11 mouse cellular contexts compared by ENCODE assay signal in genomic region chr7:122377967-122378366, GRCm38 (mm10).
"Had no signal": no experiment of that assay in that cellular context is flagged by ENCODE, and none has a peak within 500 bp of the region (broad histone marks: within the 10 kb centered on the region; RNA-seq: fewer than 3 reads in every experiment).

No protein-coding gene starts in this region.

- H3K4me3 ChIP-seq: midbrain, embryonic 10.5 days; midbrain, embryonic 12.5 days; myocyte; neural tube, embryonic 13.5 days; neural tube, embryonic 15.5 days had no signal

- H3K4me2 ChIP-seq: lung, embryonic 14.5 days; midbrain, embryonic 12.5 days; neural tube, embryonic 13.5 days; neural tube, embryonic 15.5 days had no signal

- H3K27me3 ChIP-seq: midbrain, embryonic 12.5 days; neural tube, embryonic 13.5 days; neural tube, embryonic 15.5 days had no signal

- H3K9ac ChIP-seq: lung, embryonic 14.5 days; midbrain, embryonic 12.5 days; neural tube, embryonic 13.5 days; neural tube, embryonic 15.5 days had no signal

- H3K27ac ChIP-seq: midbrain, embryonic 10.5 days; midbrain, embryonic 12.5 days; neural tube, embryonic 13.5 days had no signal

- DNase-seq: right cerebral cortex, postnatal 25 days; spleen, adult 18-20 months; thymus, adult 18-20 months; thymus, postnatal 14 days; thymus, postnatal 36 days had no signal

- H3K36me3 ChIP-seq: midbrain, embryonic 10.5 days; midbrain, embryonic 12.5 days; neural tube, embryonic 13.5 days; neural tube, embryonic 15.5 days had no signal

- H3K9me3 ChIP-seq: midbrain, embryonic 10.5 days; midbrain, embryonic 12.5 days; neural tube, embryonic 13.5 days; neural tube, embryonic 15.5 days had no signal
